Mouse (Mus musculus) myocyte (in vitro differentiated cells): Measurements from ENCODE around the gene Gm8122.
"Not testable (repeated sequence)": the region's sequence is repeated elsewhere in the genome, so short reads cannot be mapped to it uniquely, and the experiment has no call there.

Experiments
- CEBPB ChIP-seq: IDR thresholded peaks from 2 replicates; pipeline ENCODE4 v1.6.1; 2011; ENCODE audit warnings: mild to moderate bottlenecking, moderate library complexity; ENCODE audit not compliant: poor library complexity, insufficient read depth, severe bottlenecking
- E2F4 ChIP-seq: IDR thresholded peaks from one replicate; pipeline ENCODE4 v1.6.1; 2011; ENCODE audit warnings: mild to moderate bottlenecking, control low read depth, moderate library complexity; ENCODE audit not compliant: insufficient read depth
- MAX ChIP-seq: IDR thresholded peaks from one replicate; pipeline ENCODE4 v1.6.1; 2011; ENCODE audit warnings: low read depth, mild to moderate bottlenecking, control low read depth
- MYOD1 ChIP-seq, 3 experiments: IDR thresholded peaks; one replicate each; pipeline ENCODE4 v1.6.1; 2011; ENCODE audit warnings: control low read depth in 2 of 3, low read depth in 2 of 3, mild to moderate bottlenecking in 2 of 3, moderate library complexity in 1 of 3; ENCODE audit not compliant: insufficient read length in 2 of 3, control insufficient read depth in 1 of 3
- MYOG ChIP-seq, 3 experiments: IDR thresholded peaks; one replicate each; pipeline ENCODE4 v1.6.1; 2011; ENCODE audit warnings: control low read depth in 2 of 3, low read depth in 2 of 3, mild to moderate bottlenecking in 2 of 3; ENCODE audit not compliant: insufficient read length in 2 of 3, control insufficient read depth in 1 of 3, insufficient read depth in 1 of 3
- POLR2A ChIP-seq: IDR thresholded peaks from one replicate; pipeline ENCODE4 v1.6.1; 2011; ENCODE audit warnings: low read depth, mild to moderate bottlenecking, control low read depth, moderate library complexity; ENCODE audit not compliant: insufficient read length
- POLR2AphosphoS2 ChIP-seq: IDR thresholded peaks from one replicate; pipeline ENCODE4 v1.6.1; 2011; ENCODE audit warnings: low read depth, control low read depth; ENCODE audit not compliant: insufficient read length
- REST ChIP-seq: IDR thresholded peaks from one replicate; pipeline ENCODE4 v1.6.1; 2011; ENCODE audit warnings: mild to moderate bottlenecking, control low read depth, moderate library complexity; ENCODE audit not compliant: insufficient read depth, insufficient read length
- SRF ChIP-seq: IDR thresholded peaks from one replicate; pipeline ENCODE4 v1.6.1; 2011; ENCODE audit warnings: low read depth; ENCODE audit not compliant: control insufficient read depth, insufficient read length
- TCF12 ChIP-seq: IDR thresholded peaks from one replicate; pipeline ENCODE4 v1.6.1; 2011; ENCODE audit warnings: mild to moderate bottlenecking, control low read depth; ENCODE audit not compliant: poor library complexity, insufficient read depth, severe bottlenecking
- TCF3 ChIP-seq: IDR thresholded peaks from one replicate; pipeline ENCODE4 v1.6.1; 2011; ENCODE audit warnings: low read depth, control low read depth; ENCODE audit not compliant: insufficient read length
- USF1 ChIP-seq: IDR thresholded peaks from one replicate; pipeline ENCODE4 v1.6.1; 2011; ENCODE audit warnings: low read depth, mild to moderate bottlenecking, control low read depth, moderate library complexity

GRCm38 (mm10) chr14:43237769-43238168, 2.7 kb upstream of the Gm8122 start:
- not testable (repeated sequence) for TF ChIP-seq POLR2A; CEBPB; MYOD1 (IDR thresholded peaks at IDR 0.05; ENCODE audit: control insufficient read depth in 1 of 3, insufficient read length in 2 of 3, low read depth in 2 of 3); MAX; TCF12; E2F4; MYOG (IDR thresholded peaks at IDR 0.05; ENCODE audit: control insufficient read depth in 1 of 3, insufficient read depth in 1 of 3, insufficient read length in 2 of 3, low read depth in 2 of 3); POLR2AphosphoS2; USF1; REST; TCF3; SRF
